Mouse (Mus musculus) liver, adult 2 months (tissue): ENCODE data around the gene A1bg. TPM values are rescaled to one million over a fixed set of nuclear protein-coding genes. Genes with fewer than 3 reads are reported as not detected.

ENCODE experiments used
- DNase-seq: peaks from one replicate; pipeline ENCODE4 v3.0.0-alpha.2; 2011; ENCODE audit warnings: low read depth, low spot score; ENCODE audit errors: extremely low read depth
- H3K27ac ChIP-seq: fragments of 200-500 bp; replicated peaks from 2 replicates; pipeline ENCODE4 v1.5.1; 2012; ENCODE audit warnings: low read depth, mild to moderate bottlenecking, control low read depth, inconsistent platforms, low read length; ENCODE audit not compliant: insufficient read depth
- H3K27me3 ChIP-seq: fragments of 200-500 bp; 2 replicates; pipeline ENCODE4 v1.6.1; 2012; ENCODE audit warnings: mild to moderate bottlenecking, moderate library complexity, low read length, inconsistent platforms; ENCODE audit not compliant: control insufficient read depth, insufficient read depth
- H3K36me3 ChIP-seq: fragments of 200-500 bp; 2 replicates; pipeline ENCODE4 v1.6.1; 2012; ENCODE audit warnings: low read length, inconsistent platforms; ENCODE audit not compliant: control insufficient read depth, insufficient read depth
- H3K4me1 ChIP-seq: fragments of 200-500 bp; 2 replicates; pipeline ENCODE4 v1.6.1; 2011; ENCODE audit warnings: low read length; ENCODE audit not compliant: control insufficient read depth, insufficient read depth
- H3K4me3 ChIP-seq: fragments of 200-500 bp; 2 replicates; pipeline ENCODE4 v1.5.1; 2011; ENCODE audit warnings: low read depth, mild to moderate bottlenecking, control low read depth, low read length, moderate library complexity; ENCODE audit not compliant: insufficient read depth
- H3K79me2 ChIP-seq: fragments of 200-500 bp; 2 replicates; pipeline ENCODE4 v1.6.1; 2012; ENCODE audit warnings: inconsistent platforms, mild to moderate bottlenecking, low read length, moderate library complexity; ENCODE audit not compliant: control insufficient read depth, insufficient read depth
- H3K9ac ChIP-seq: fragments of 200-500 bp; 2 replicates; pipeline ENCODE4 v1.6.1; 2012; ENCODE audit warnings: low read depth, mild to moderate bottlenecking, control low read depth, inconsistent platforms, low read length
- CTCF ChIP-seq: fragments of 200-500 bp; IDR thresholded peaks from 2 replicates; pipeline ENCODE4 v1.5.1; 2011; ENCODE audit warnings: low read depth, low read length, control low read depth
- POLR2A ChIP-seq: fragments of 200-500 bp; IDR thresholded peaks from 2 replicates; pipeline ENCODE4 v1.6.1; 2011; ENCODE audit warnings: low read length, control low read depth; ENCODE audit not compliant: insufficient read depth; ENCODE audit errors: extremely low read depth
- WGBS: fragments of 180-500 bp; shearing (Covaris S2); methylation state at CpG from one replicate; pipeline ENCODE4 v1.1.7; 2018; 5-methylcytosine and 5-hydroxymethylcytosine counted together
- polyA plus RNA-seq: library from polyadenylated mRNA; depleted of rRNA; stranded (reverse); fragments of >200 nt; gene quantifications from 2 replicates; pipeline ENCODE4 v1.2.3, GENCODE M21; 2012; rRNA removed
- total RNA-seq: library from RNA; depleted of rRNA; stranded (reverse); fragments of >200 nt; gene quantifications from 2 replicates; pipeline ENCODE4 v1.2.3, GENCODE M21; 2014; rRNA removed

Gene A1bg
- total and polyA plus RNA-seq, 2 experiments = 418 to 473 TPM

DNA sequence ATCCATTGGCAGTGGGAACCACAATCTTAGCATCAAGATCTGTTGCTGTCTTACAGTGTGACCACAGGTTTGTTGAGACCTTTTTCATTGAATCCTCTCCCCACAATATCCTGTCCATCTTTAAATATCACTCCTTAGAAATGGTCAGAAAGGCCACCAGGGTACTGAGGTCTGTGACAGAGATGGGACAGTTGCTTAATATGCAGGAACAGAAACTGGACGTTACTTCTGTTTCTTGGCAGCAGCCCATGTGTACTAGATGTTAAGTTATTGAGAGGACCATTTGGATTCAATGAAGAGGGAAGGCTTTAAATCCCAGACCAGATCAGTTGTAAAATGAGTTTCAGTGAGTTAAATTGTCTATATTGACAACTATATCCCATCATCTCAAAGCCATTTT lies 67.7 kb downstream of the A1bg start:
- Histone ChIP-seq H3K4me1 (no peaks in the 10 kb centered on the region), H3K4me3 (no peak overlapping the region), H3K79me2 (no peaks in the 10 kb centered on the region), H3K36me3 (no peaks in the 10 kb centered on the region), H3K27me3 (no peaks in the 10 kb centered on the region), H3K9ac (no peak overlapping the region), H3K27ac (no peak overlapping the region)
- TF ChIP-seq CTCF (no peak), POLR2A (no peak)
- DNase-seq = no peak
- 47% methylated on average over 1 of the region's 1 CpGs for WGBS

DNA sequence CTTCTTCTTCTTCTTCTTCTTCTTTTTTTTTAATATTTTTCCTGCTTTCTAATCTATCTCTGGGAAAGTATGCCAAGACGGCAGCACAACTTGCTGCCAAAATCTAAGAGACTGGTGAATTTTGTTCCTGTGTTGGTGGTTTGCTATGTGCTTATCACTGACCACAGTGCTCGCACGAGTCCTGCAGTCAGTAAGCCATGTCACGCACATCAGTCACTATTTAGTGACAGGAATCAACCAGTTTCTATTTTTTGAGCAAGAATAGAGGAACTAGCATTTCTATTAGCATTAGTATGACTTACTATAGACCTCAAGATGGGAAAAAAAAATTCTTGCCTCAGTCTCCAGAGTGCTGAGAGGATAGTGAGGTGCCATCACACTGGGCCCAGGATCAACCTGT lies 68.7 kb downstream of the A1bg start:
- Histone ChIP-seq H3K9ac (no peak overlapping the region), H3K79me2 (no peaks in the 10 kb centered on the region), H3K36me3 (no peaks in the 10 kb centered on the region), H3K4me1 (peaks cover 4% of the 10 kb centered on the region; the same call in 1 of the 2 replicates), H3K27me3 (no peaks in the 10 kb centered on the region), H3K27ac (no peak overlapping the region), H3K4me3 (no peak overlapping the region)
- no peak for DNase-seq
- no peak for TF ChIP-seq CTCF
- no peak for TF ChIP-seq POLR2A
- WGBS = 80% methylated on average over 4 of the region's 4 CpGs

DNA sequence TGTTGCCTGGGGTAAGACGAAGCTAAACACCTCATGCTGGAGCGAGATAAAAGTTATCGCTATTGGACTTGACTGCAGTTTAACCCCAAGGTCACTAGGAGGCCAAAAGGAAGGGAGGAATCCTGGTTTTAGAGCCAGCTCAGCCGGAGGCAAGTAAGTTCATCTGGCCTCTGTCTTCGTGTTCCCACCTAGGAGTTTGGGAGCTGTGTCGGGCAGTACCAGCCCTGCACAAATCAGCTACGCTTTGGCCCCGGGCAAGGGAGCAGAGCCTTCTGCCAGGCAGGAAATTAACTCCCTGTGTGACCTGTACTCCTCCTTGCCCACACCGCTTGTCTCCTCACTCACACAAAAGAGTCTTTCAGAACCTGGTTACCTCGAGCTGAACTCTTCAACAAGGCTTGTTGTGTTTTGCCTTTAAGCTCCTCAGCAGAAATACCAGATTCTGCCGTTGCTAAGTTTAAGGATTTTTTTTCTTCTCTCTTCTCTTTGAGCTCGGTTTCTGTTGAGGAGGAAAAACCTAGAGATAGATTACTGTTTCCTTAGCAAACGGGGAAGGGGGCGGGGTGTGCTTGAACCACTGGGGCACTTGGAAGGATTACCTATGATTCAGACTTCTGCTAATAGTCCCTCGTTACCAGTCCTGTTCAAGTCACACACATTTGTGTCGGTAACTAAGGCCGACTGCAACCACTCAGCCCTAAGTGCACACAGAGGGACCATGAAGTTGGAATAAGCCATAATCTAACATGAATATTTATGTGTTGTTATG lies 69.4 kb downstream of the A1bg start, which contains the start of gene Fam84b:
Fam84b (minus strand) TSS at position 548 of the 769 bp plus-strand sequence.
- Histone ChIP-seq H3K4me3 (no peak within 1 kb of the TSS), H3K4me1 (peaks cover 4% of the 10 kb centered on the region; the same call in 1 of the 2 replicates), H3K9ac (no peak within 1 kb of the TSS), H3K36me3 (no peaks in the 10 kb centered on the region), H3K27me3 (no peaks in the 10 kb centered on the region), H3K79me2 (no peaks in the 10 kb centered on the region), H3K27ac (no peak within 1 kb of the TSS)
- 60% methylated on average over 17 of the region's 17 CpGs for WGBS
- no peak for TF ChIP-seq POLR2A
- no peak for TF ChIP-seq CTCF
- no peak for DNase-seq

DNA sequence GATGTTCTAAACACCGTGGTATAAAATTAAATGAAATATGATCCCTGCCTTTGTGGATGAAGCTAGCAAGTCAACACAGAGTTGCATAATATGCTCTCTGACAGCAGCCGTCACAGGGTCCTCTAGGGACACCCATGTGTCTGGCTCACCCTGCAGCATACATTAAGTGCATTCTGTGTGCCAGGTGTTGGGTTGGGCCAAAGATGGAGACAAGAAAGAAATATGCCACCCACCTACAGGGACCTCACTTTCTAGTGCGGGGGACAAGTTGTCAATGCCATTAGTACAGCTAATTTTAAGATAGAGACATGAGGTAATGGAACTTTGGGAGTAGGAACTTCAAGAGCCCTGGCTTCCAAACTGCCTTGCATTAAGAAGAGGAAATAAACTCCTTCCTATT lies 74.2 kb downstream of the A1bg start:
- Histone ChIP-seq H3K4me1 (peaks cover 4% of the 10 kb centered on the region; the same call in 1 of the 2 replicates), H3K36me3 (no peaks in the 10 kb centered on the region), H3K27me3 (no peaks in the 10 kb centered on the region), H3K4me3 (no peak overlapping the region), H3K9ac (no peak overlapping the region), H3K27ac (no peak overlapping the region), H3K79me2 (no peaks in the 10 kb centered on the region)
- DNase-seq = no peak
- TF ChIP-seq CTCF (no peak), POLR2A (no peak)
- 43% methylated on average over 3 of the region's 3 CpGs for WGBS

Other genes with a start within 250 kb of the A1bg start
- gene Fam84b, start 69.2 kb downstream of the A1bg start, total RNA-seq = 5.5 and 5.7 TPM in 2 replicates
- 10.6 and 12.3 TPM in 2 replicates for gene Fam84b, start 69.2 kb downstream of the A1bg start, polyA plus RNA-seq